Mouse (Mus musculus) hematopoietic stem cell, adult 5-6 weeks (primary cell): ENCODE results near the gene Tjp3. TPM values are rescaled to one million over a fixed set of nuclear protein-coding genes. Genes with fewer than 3 reads are reported as not detected.
A peak's percentile ranks its signal among the peaks of the same experiment; 100 is the strongest.

Experiments
- ATAC-seq, 2 experiments: fragments of 125-278 bp in 1 of 2; replicated peaks in 1 of 2; 2 replicates each; pipeline ENCODE4 v1.8.0; 2016 to 2017; ENCODE audit warnings: inconsistent platforms in 2 of 2, mild to moderate bottlenecking in 2 of 2, moderate number of reproducible peaks in 2 of 2, low read depth in 1 of 2, moderate TSS enrichment in 1 of 2; ENCODE audit not compliant: low FRiP score in 2 of 2, poor library complexity in 2 of 2, severe bottlenecking in 2 of 2, insufficient read depth in 1 of 2, low TSS enrichment in 1 of 2
- total RNA-seq: library from RNA; stranded (forward); fragments of 172-1452, 232-1000 nt; gene quantifications from 2 replicates; pipeline ENCODE4 v1.2.3, GENCODE M21; 2017

Gene Tjp3
- total RNA-seq, 1 experiment from 2014 or later = 4.6 TPM

DNA sequence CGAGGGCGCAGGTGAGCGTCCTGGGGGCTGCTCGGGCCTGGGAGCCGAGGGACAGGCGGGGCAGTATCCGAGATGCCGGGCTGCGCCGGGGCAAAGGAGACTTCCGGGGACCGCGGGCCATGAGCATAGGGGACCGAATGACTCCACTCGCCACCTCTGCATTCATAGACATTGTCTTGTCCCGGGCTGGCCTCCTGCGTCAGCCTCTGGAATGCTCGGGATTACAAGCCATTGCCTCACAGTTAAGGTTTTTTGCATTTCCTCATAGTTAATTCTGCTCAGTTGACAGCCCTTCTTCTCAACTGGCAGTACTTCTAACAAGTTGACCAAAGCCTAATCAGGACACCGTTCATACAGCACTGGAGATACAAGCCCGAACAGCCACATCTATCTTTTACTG, 30.1 kb upstream of the Tjp3 start:
- no peak for ATAC-seq

- peak; percentile 79 to 86 for ATAC-seq
Measured at GRCm38 (mm10) chr10:81320550-81321347, 29.4 kb upstream of the Tjp3 start, which contains the start of gene Cactin. TSS of gene Cactin (plus strand) at chr10:81321103.

DNA sequence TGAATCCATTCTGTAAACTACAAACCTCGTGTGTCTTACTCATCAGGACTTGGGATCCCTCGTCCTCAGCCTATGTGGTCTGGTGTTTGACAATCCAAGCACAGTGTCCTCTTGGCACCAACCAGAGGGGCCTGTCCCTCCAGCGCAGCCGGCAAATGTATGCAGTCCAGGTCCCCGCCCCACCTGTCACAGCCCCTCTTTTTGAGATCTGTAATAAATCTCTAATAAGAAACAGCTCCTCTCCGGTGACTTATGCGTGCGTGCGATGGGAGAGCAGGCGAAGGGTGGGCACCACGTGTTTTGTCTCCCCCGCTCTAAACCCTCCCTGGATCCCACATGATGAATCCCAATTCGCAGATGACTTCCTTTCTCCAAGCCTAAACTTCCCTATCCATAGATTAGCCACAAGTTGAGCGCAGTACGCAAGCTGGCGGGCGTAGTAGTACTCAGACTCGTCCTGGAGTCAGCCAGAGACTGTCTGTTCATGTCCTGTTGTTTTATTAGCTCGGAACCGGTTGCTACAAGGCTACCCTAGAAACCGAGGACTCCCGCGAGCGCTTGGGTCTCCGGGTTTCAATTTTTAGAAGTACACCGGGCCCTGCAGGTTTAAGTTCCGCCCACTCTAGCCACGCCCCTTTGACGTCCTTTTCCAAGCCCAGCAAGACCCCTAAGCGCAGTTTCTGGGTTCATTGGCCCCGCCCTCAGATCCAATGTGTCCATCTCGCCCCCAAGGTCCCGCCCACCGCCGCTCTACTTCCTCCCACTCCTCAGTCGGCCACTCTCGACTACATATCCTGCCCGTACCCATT, 28.6 kb upstream of the Tjp3 start:
- peak; percentile 67 to 75 for ATAC-seq

- no peak for ATAC-seq
Measured at GRCm38 (mm10) chr10:81319330-81319699, 27.9 kb upstream of the Tjp3 start.

GRCm38 (mm10) chr10:81318589-81319329, 27.4 kb upstream of the Tjp3 start:
- ATAC-seq = no peak

- 0 out of 4 replicates have a peak, but pooled peaks of 1 of the 2 experiments have one; percentile 6 for ATAC-seq
Measured at GRCm38 (mm10) chr10:81317273-81317672, 25.9 kb upstream of the Tjp3 start.

- no peak for ATAC-seq
Measured at GRCm38 (mm10) chr10:81316338-81317060, 25.1 kb upstream of the Tjp3 start.

DNA sequence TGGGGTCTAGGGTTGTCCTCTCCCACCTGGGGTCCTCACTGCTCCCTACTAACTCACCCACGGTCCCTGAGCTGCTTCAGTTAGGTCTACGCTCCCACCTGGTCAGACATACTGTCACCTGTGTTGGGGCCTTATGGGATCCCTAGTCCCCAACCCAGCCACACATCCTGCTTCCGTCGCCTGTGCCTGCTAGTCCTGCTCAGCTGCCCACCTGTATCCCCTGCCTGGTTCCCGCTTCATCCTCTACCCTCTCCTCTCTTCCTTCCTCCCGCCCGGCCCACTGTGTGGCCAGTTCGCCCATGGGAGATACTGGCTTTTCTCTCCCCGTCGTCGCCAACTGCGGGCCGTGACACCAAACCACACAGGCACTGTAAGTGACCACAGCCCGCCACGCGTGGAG, 24.2 kb upstream of the Tjp3 start:
- ATAC-seq = no peak

- no peak for ATAC-seq
Measured at GRCm38 (mm10) chr10:81314201-81314600, 22.8 kb upstream of the Tjp3 start.

- ATAC-seq = no peak
Measured at GRCm38 (mm10) chr10:81313581-81313980, 22.2 kb upstream of the Tjp3 start.

DNA sequence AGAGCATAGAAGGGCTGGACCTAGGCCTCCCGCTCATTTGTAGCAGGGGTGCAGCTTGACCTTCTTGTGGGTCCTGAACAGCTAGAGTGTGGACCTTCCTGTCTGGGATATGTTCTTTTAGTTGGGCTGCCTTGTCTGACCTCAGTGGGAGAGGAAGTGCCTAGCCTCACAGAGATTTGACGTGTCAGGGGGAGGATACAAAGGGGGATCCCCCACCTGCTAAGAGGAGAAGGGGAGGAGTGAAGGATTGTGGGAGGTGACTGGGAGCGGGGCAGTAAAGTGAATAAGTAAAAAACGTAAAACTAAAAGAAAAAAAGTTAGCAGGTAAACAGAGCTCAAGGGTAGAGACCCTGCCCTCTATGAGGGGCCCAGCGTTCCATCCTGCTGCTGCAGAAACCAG, 18.2 kb upstream of the Tjp3 start:
- ATAC-seq = no peak

GRCm38 (mm10) chr10:81306837-81307682, 15.7 kb upstream of the Tjp3 start:
- no peak for ATAC-seq

DNA sequence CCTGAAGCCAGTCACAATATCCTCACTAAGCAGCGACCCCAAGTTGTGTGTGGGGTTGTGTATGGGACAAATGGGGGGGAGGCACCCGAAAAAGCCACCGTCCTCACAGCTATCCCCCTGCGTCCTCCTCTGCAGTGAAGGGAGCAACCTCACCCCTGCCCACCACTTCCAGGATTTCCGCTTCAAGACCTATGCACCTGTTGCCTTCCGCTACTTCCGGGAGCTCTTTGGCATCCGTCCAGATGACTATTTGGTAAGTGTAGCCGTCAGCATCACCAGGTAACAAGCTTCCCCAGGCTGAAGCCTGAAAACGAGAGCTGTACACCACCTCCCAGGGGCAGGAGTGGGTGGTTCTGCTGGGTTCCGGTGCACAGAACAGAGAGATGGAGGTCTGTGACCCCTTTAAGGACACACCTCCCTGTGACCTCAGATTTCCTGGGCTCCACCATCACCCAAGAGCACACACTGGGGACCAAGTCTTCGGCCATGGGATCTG, 14.8 kb upstream of the Tjp3 start:
- no peak for ATAC-seq

- ATAC-seq = no peak
Measured at GRCm38 (mm10) chr10:81305663-81306062, 14.3 kb upstream of the Tjp3 start.

DNA sequence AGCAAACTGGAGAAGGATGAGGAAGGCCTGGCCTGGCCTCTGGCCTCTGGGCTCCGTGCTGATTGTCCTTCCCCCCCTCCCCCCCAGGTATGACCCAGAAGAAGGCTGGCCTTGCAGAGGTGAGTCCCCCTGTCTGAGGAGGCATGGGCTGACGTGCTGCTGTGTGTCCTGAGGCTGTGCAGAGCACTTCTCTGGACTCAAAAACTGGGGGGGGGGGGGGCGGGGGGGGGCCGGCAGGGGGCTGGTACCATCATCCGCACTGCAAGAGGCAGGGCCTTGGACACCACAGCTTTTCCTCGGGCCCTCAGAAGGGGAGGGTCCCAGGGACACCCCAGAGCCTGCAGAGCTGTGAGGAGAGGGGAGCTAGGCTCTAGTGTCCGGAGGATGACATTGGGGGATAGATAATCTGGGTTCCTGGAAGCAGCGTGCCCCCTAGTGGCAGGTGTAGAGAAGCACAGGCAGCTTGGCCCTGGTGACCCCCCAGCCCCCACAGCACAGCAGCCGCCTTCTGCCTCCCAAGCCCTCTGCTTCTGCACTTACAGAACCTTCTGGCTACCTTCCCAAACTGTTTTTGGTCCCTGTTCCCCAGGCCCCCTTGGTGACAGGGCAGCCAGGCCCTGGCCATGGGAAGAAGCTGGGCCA, 13.3 kb upstream of the Tjp3 start:
- ATAC-seq = peak; percentile 61 to 63

GRCm38 (mm10) chr10:81303761-81304160, 12.4 kb upstream of the Tjp3 start:
- ATAC-seq = 0 out of 4 replicates have a peak, but pooled peaks have one; percentile 33 to 34
